Mouse (Mus musculus) midbrain, embryonic 10.5 days (tissue): ENCODE data around the gene Spem1. TPM values are rescaled to one million over a fixed set of nuclear protein-coding genes. Genes with fewer than 3 reads are reported as not detected.

Source experiments
- DNase-seq: peaks from one replicate; pipeline ENCODE4 v3.0.0-alpha.2; 2017; ENCODE audit warnings: low spot score
- H3K27ac ChIP-seq: fragments of 300-500 bp; sonication (generic); replicated peaks from 2 replicates; pipeline ENCODE4 v1.5.1; 2016; ENCODE audit warnings: mild to moderate bottlenecking
- H3K27me3 ChIP-seq: fragments of 300-500 bp; sonication (generic); 2 replicates; pipeline ENCODE4 v1.6.1; 2016; ENCODE audit warnings: low read depth, mild to moderate bottlenecking; ENCODE audit not compliant: poor library complexity, severe bottlenecking
- H3K36me3 ChIP-seq: fragments of 300-500 bp; sonication (generic); 2 replicates; pipeline ENCODE4 v1.6.1; 2016; ENCODE audit warnings: mild to moderate bottlenecking, moderate library complexity
- H3K4me1 ChIP-seq: fragments of 300-500 bp; sonication (generic); 2 replicates; pipeline ENCODE4 v1.6.1; 2016
- H3K4me3 ChIP-seq: fragments of 300-500 bp; sonication (generic); 2 replicates; pipeline ENCODE4 v1.5.1; 2016; ENCODE audit warnings: mild to moderate bottlenecking, moderate library complexity
- H3K9me3 ChIP-seq: fragments of 300-500 bp; sonication (generic); replicated peaks from 2 replicates; pipeline ENCODE4 v1.6.1; 2016; ENCODE audit warnings: mild to moderate bottlenecking
- WGBS: fragments of 180-500 bp; shearing (Covaris S2); methylation state at CpG from one replicate; pipeline ENCODE4 v1.1.7; 2016; 5-methylcytosine and 5-hydroxymethylcytosine counted together
- polyA plus RNA-seq: library from polyadenylated mRNA; unstranded; fragments of >200 nt; fragmentation: Nextera tagmentation; extraction: Ambion mirVana; gene quantifications from 2 replicates; pipeline ENCODE4 v1.2.1, GENCODE M21; 2016

Gene Spem1
- polyA plus RNA-seq, 1 experiment from 2014 or later, result 0.19 TPM

DNA sequence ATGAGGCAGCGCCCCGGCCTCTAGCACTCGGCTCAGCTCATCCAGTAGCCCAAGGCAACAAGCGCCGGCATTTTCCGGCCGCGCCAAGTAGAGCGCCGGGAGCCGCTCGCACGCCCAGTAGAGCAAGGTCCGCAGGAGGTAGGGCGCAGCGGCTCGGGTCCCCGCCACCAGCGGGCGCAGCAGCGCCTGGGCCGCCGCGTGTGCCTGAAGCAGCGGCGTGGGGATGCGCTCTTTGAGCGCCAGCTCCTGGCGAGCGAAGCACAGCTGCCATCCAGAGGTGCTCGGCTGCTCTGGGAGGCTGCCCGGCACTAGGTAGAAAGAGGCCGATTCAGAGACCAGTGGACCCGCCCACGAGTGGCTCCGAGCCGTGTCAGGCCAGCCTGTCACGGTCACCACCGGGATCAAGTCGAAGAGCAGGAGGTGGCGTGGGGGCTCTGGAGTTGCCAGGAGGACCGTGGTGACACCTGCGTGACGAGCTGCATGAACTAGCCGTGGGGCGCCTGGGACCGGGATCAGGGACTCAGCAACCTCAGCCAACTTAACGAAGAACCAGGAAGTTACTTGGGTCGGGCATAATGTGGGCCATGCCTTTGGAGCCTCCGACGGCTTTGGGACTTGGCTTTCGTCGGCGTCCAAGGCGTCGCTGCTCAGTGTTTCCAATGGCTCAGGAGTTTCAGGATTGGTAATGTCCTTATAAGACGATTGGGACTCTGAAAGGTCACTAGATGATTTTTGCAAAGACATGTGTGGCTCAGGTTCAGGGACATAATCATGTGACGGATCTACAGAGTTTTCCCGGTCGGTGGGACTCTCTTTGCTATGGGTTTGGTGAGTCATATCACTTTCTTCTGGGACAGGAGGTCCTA lies 18.0 kb downstream of the Spem1 start:
- WGBS, result 1% methylated on average over 60 of the region's 60 CpGs
- Histone ChIP-seq H3K4me1 (peaks cover 66% of the 10 kb centered on the region), H3K9me3 (peaks cover 5% of the 10 kb centered on the region; the same call in 1 of the 2 replicates), H3K36me3 (no peaks in the 10 kb centered on the region), H3K27me3 (peaks cover 85% of the 10 kb centered on the region), H3K27ac (peak overlapping the region; percentile 58), H3K4me3 (peak overlapping the region; percentile 66)
- peak; percentile 78 for DNase-seq

DNA sequence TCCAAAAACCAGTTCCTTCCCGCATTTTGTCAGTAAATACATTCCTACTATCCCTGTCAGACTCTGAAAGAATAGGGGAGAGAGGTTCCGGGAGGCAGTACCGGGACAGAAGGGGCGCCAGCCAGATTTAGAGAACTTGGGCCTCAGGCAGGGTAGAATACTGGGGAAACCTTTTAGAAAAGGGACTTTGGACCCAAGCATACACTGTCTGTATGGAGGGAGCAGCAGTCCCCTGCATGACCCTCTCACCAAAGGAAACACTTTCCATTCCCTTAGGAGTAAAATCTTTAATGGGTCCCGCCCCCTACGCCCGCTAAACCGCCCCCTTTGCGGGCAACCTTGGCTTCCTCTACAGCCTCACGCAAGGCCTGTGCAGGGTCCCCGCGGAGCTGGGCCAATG lies 18.7 kb downstream of the Spem1 start:
- Histone ChIP-seq H3K4me1 (peaks cover 73% of the 10 kb centered on the region), H3K27ac (peak overlapping the region; percentile 58), H3K9me3 (peaks cover 5% of the 10 kb centered on the region; the same call in 1 of the 2 replicates), H3K4me3 (peak overlapping the region; percentile 66), H3K27me3 (peaks cover 92% of the 10 kb centered on the region), H3K36me3 (no peaks in the 10 kb centered on the region)
- DNase-seq, result no peak
- WGBS, result under 1% methylated on average over 12 of the region's 12 CpGs

GRCm38 (mm10) chr11:69802648-69803105 lies 19.3 kb downstream of the Spem1 start:
- no peaks in the 10 kb centered on the region for H3K36me3 ChIP-seq
- DNase-seq, result peak; percentile 83
- H3K4me3 ChIP-seq, result peak overlapping the region; percentile 66
- H3K9me3 ChIP-seq, result peaks cover 5% of the 10 kb centered on the region; the same call in 1 of the 2 replicates
- H3K4me1 ChIP-seq, result peaks cover 77% of the 10 kb centered on the region
- under 1% methylated on average over 33 of the region's 33 CpGs for WGBS
- peak overlapping the region; percentile 68 for H3K27ac ChIP-seq
- peaks cover 99% of the 10 kb centered on the region for H3K27me3 ChIP-seq

GRCm38 (mm10) chr11:69801379-69801977 lies 20.5 kb downstream of the Spem1 start, which contains the start of gene Fgf11:
Gene Fgf11 (minus strand): TSS chr11:69801857.
- Histone ChIP-seq H3K9me3 (peaks cover 3% of the 10 kb centered on the region; the same call in 1 of the 2 replicates), H3K36me3 (no peaks in the 10 kb centered on the region), H3K27ac (peak within 1 kb of the TSS; percentile 95), H3K4me1 (peaks cover 77% of the 10 kb centered on the region), H3K4me3 (peak within 1 kb of the TSS; percentile 66), H3K27me3 (peaks cover 100% of the 10 kb centered on the region)
- WGBS, result 2% methylated on average over 33 of the region's 33 CpGs
- peak; percentile 25 for DNase-seq

GRCm38 (mm10) chr11:69800392-69801197 lies 21.4 kb downstream of the Spem1 start:
- Histone ChIP-seq H3K27me3 (peaks cover 100% of the 10 kb centered on the region), H3K36me3 (no peaks in the 10 kb centered on the region), H3K4me1 (peaks cover 82% of the 10 kb centered on the region), H3K4me3 (peak overlapping the region; percentile 66), H3K27ac (peak overlapping the region; percentile 95), H3K9me3 (no peaks in the 10 kb centered on the region)
- peak; percentile 89 for DNase-seq
- WGBS, result 1% methylated on average over 36 of the region's 36 CpGs

DNA sequence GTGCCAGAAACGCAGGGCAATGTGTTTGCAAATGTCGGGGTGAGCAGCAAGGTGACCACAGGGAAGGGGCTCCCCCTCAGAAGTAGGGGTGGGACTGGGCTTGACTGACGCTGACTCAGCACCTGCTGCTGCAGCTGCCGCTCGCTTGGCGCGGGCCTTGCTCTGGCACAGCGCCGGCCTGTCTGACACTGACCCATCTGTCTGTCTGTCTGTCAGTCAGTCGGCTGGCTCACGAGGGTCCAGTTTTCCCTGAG lies 21.9 kb downstream of the Spem1 start:
- WGBS, result under 1% methylated on average over 11 of the region's 11 CpGs
- peak overlapping the region; percentile 66 for H3K4me3 ChIP-seq
- H3K9me3 ChIP-seq, result no peaks in the 10 kb centered on the region
- peaks cover 82% of the 10 kb centered on the region for H3K4me1 ChIP-seq
- no peaks in the 10 kb centered on the region for H3K36me3 ChIP-seq
- peak overlapping the region; percentile 95 for H3K27ac ChIP-seq
- peaks cover 96% of the 10 kb centered on the region for H3K27me3 ChIP-seq
- DNase-seq, result no peak

DNA sequence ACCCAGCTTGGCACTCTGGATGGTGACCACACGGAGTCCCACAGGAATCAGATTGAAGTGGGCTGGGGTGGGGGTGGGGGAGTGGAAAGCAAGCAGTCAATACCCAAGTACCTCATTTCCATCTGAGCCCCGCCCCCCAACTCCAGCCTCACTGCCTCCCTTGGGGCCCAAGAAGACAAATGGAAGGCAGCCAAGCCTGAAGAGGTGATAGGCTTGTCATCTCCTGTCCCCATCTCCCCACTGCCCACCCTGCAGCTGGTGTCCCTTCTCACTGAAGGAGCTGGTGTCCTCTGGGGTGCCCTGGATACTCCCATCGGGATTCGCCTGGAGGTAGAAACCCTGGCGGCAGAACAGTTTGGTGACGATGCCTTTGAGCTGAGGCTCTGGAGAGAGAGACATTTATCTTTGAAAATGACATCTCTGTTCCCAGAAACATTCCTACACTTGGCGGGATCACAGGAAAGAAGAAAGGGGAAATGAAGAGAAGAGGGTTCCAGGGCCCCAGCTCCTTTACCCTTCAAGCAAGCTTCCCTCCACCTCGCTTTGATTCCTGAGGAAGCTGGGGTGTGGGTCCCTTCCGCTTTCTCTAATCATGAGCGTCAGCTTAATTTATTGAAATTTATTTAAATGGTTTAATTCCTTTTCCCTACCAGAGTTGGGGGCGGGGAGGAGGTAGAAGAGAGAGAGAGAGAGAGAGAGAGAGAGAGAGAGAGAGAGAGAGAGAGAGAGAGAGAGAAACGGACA lies 22.4 kb downstream of the Spem1 start:
- H3K36me3 ChIP-seq, result no peaks in the 10 kb centered on the region
- WGBS, result 27% methylated on average over 12 of the region's 12 CpGs
- H3K27ac ChIP-seq, result peak overlapping the region; percentile 95
- H3K4me3 ChIP-seq, result peak overlapping the region; percentile 66
- H3K27me3 ChIP-seq, result peaks cover 92% of the 10 kb centered on the region
- no peaks in the 10 kb centered on the region for H3K9me3 ChIP-seq
- H3K4me1 ChIP-seq, result peaks cover 79% of the 10 kb centered on the region
- peak; percentile 56 for DNase-seq

DNA sequence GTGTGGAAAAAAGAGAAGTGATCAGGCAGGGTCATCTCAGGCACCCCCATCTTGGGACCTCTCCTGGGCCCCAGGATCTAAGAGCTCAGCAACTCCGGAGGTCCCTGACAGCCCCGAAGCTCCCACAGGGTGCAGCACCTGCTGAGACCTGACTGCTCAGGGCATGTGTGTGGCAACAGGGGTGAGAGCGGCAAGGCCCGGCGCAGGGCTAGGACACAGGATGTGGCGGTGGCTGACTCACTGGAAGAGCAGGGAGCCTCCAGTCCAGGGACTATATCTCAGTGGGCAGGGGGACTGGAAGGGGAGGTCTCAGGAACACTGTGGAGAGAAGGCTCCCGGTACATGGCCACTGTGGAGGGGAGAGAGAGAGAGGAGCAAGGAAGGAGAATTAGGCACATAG lies 24.1 kb downstream of the Spem1 start:
- Histone ChIP-seq H3K27ac (0 out of 2 replicates have a peak overlapping the region, but pooled peaks have one; percentile 14), H3K27me3 (peaks cover 92% of the 10 kb centered on the region), H3K9me3 (no peaks in the 10 kb centered on the region), H3K4me3 (peak overlapping the region; percentile 12; the same call in 1 of the 2 replicates), H3K36me3 (no peaks in the 10 kb centered on the region), H3K4me1 (peaks cover 70% of the 10 kb centered on the region)
- 77% methylated on average over 7 of the region's 7 CpGs for WGBS
- DNase-seq, result no peak

DNA sequence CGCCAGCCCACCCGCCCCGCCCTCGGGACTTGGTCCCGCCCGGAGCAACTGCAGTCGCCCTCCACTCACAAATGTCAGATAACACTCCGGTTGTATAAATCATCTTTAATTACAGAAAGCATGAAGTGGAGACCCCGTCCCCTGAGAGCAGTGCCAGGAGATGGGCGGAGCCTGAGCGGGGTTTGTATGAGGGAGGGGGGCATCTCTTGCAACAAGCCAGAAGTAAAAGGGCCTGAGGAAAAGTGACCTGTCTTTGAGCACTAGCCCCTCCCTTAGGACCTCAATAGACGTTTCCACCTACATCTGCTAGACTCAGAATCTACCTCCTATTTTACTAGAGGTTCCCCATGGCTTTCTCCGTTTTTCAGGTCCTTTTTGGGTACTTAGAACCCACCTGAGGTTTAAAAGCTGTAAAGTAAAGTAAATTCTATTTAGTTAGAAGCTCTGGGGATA lies 26.0 kb downstream of the Spem1 start:
- H3K4me1 ChIP-seq, result peaks cover 51% of the 10 kb centered on the region
- 4% methylated on average over 13 of the region's 13 CpGs for WGBS
- peaks cover 80% of the 10 kb centered on the region for H3K27me3 ChIP-seq
- H3K9me3 ChIP-seq, result no peaks in the 10 kb centered on the region
- H3K36me3 ChIP-seq, result no peaks in the 10 kb centered on the region
- peak overlapping the region; percentile 64 for H3K4me3 ChIP-seq
- DNase-seq, result no peak
- H3K27ac ChIP-seq, result peak overlapping the region; percentile 80

- peak; percentile 90 for DNase-seq
- Histone ChIP-seq H3K4me3 (peak within 1 kb of the TSS; percentile 64), H3K27ac (peak within 1 kb of the TSS; percentile 80), H3K9me3 (no peaks in the 10 kb centered on the region), H3K36me3 (no peaks in the 10 kb centered on the region), H3K4me1 (peaks cover 45% of the 10 kb centered on the region), H3K27me3 (peaks cover 74% of the 10 kb centered on the region)
- 2% methylated on average over 52 of the region's 52 CpGs for WGBS
These were observed 26.6 kb downstream of the Spem1 start, which contains the start of gene Chrnb1 for GRCm38 (mm10) chr11:69795168-69795982. Gene Chrnb1 (minus strand): TSS chr11:69795943.

DNA sequence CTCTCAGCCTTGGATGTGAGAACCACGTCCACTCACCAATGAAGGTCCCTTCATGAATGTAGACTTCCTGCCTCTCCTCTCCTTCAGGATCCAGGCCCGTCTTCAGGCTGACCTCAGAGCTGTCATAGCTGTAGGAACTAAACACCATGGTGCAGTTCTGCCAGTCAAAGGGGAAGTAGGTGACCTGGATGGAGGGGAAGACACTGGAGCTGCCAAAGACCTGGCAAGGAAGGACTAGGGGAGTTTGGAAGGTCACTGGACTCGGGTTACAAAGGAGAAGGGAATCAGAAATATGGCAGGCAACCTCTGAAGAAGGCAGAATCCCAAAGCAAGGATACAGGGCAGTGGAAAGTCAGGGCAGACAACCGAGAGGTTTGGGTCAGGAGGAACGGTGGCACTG lies 28.6 kb downstream of the Spem1 start:
- DNase-seq, result no peak
- Histone ChIP-seq H3K27ac (0 out of 2 replicates have a peak overlapping the region, but pooled peaks have one; percentile 9), H3K36me3 (no peaks in the 10 kb centered on the region), H3K9me3 (no peaks in the 10 kb centered on the region), H3K27me3 (peaks cover 55% of the 10 kb centered on the region), H3K4me1 (peaks cover 25% of the 10 kb centered on the region), H3K4me3 (no peak overlapping the region)
- whole genome bisulfite sequencing, result 66% methylated on average over 5 of the region's 5 CpGs
